21 mouse cellular contexts compared by ENCODE assay signal in genomic region chr1:194756001-194756400, GRCm38 (mm10).
A peak's percentile ranks its signal among the peaks of the same experiment; 100 is the strongest.
DNase-seq lines count a peak whose midpoint lies in the region; ATAC-seq and TF ChIP-seq lines count a peak whose summit lies in the region.
"Had no signal": no experiment of that assay in that cellular context is flagged by ENCODE, and none has a peak within 500 bp of the region (broad histone marks: within the 10 kb centered on the region; RNA-seq: fewer than 3 reads in every experiment).

No protein-coding gene starts in this region.

- no peak overlapping the region for H3K27ac ChIP-seq in lung, postnatal 0 days (ENCODE audit: low read length)
- H3K27ac ChIP-seq: embryonic facial prominence, embryonic 12.5 days; hindbrain, postnatal 0 days; limb, embryonic 15.5 days; liver, embryonic 15.5 days; stomach, embryonic 15.5 days had no signal

- peak; percentile 41 for DNase-seq in heart, adult 8-10 months (ENCODE audit: low spot score)
- no peak for DNase-seq in heart, postnatal 25 days (ENCODE audit: low spot score)
- peak; percentile 9 for DNase-seq in lung, postnatal 10 days
- no peak for DNase-seq in lung, postnatal 0 days (ENCODE audit: low spot score)
- peak; percentile 53 for DNase-seq in kidney, postnatal 10 days
- DNase-seq in T-cell, adult 2 months (ENCODE audit: low spot score) = no peak
- DNase-seq in frontal cortex, adult 2 months (ENCODE audit: extremely low spot score in 1 of 2, low spot score in 1 of 2) = no peak
- DNase-seq: adrenal gland, adult 8-10 months; cerebellum, postnatal 10 days; midbrain, embryonic 14.5 days; right cerebral cortex, postnatal 25 days; thymus, adult 18-20 months had no signal

- peaks cover 15% of the 10 kb centered on the region; the same call in 1 of the 2 replicates for H3K36me3 ChIP-seq in lung, postnatal 0 days (ENCODE audit: insufficient read depth, low read length)
- H3K36me3 ChIP-seq: stomach, embryonic 15.5 days had no signal

- no peak overlapping the region for H3K4me3 ChIP-seq in lung, postnatal 0 days (ENCODE audit: low read depth, low read length)
- H3K4me3 ChIP-seq: embryonic facial prominence, embryonic 12.5 days; erythroblast, embryonic 14.5 days; limb, embryonic 15.5 days; liver, embryonic 15.5 days; myocyte; stomach, embryonic 15.5 days had no signal

- no peak for ATAC-seq in lung, postnatal 0 days
- ATAC-seq: forebrain, embryonic 14.5 days; hindbrain, postnatal 0 days; intestine, postnatal 0 days had no signal

- H3K9ac ChIP-seq in lung, postnatal 0 days (replicated peaks; ENCODE audit: low read depth) = no peak overlapping the region
- H3K9ac ChIP-seq: embryonic facial prominence, embryonic 12.5 days; limb, embryonic 15.5 days; liver, embryonic 15.5 days; stomach, embryonic 15.5 days had no signal

- no peaks in the 10 kb centered on the region for H3K9me3 ChIP-seq in lung, postnatal 0 days (ENCODE audit: low read length)
- H3K9me3 ChIP-seq: embryonic facial prominence, embryonic 12.5 days; limb, embryonic 15.5 days; liver, embryonic 15.5 days; stomach, embryonic 15.5 days had no signal

- H3K4me2 ChIP-seq in lung, postnatal 0 days (replicated peaks; ENCODE audit: low read depth, low read length) = no peak overlapping the region
- H3K4me2 ChIP-seq: embryonic facial prominence, embryonic 12.5 days; limb, embryonic 15.5 days; liver, embryonic 15.5 days; stomach, embryonic 15.5 days had no signal

- no peak for TF ChIP-seq CTCF in lung, postnatal 0 days (IDR thresholded peaks at IDR 0.05)

- TF ChIP-seq EP300 in lung, postnatal 0 days (IDR thresholded peaks at IDR 0.05) = no peak

- intact Hi-C loops in heart, postnatal 25 days (cut with DNase I) = no loop called here

- no peaks in the 10 kb centered on the region for H3K27me3 ChIP-seq in lung, postnatal 0 days (replicated peaks; ENCODE audit: insufficient read depth, low read length)
- H3K27me3 ChIP-seq: embryonic facial prominence, embryonic 12.5 days; limb, embryonic 15.5 days; liver, embryonic 15.5 days; stomach, embryonic 15.5 days had no signal

- no peaks in the 10 kb centered on the region for H3K4me1 ChIP-seq in lung, postnatal 0 days (ENCODE audit: insufficient read depth, low read depth, low read length)
- H3K4me1 ChIP-seq: limb, embryonic 15.5 days; liver, embryonic 15.5 days; stomach, embryonic 15.5 days had no signal

Comparison
In these comparisons a context has a peak if more than half of its experiments do, and no peak if none do; other contexts are left out.
1. DNase-seq: peak in heart, adult 8-10 months (single experiment), lung, postnatal 10 days (single experiment) and kidney, postnatal 10 days (single experiment); none in heart, postnatal 25 days (single experiment), lung, postnatal 0 days (single experiment), T-cell, adult 2 months (single experiment) and frontal cortex, adult 2 months (0 of 2).